Mouse (Mus musculus) embryonic facial prominence, embryonic 11.5 days (tissue): ENCODE data around the gene Plppr1. TPM values are rescaled to one million over a fixed set of nuclear protein-coding genes. Genes with fewer than 3 reads are reported as not detected.

Source experiments
- ATAC-seq: fragments of 200-750 bp; cut with Nextera tagmentation; replicated peaks from 2 replicates; pipeline ENCODE4 v1.8.0; 2017; ENCODE audit warnings: low read depth; ENCODE audit not compliant: insufficient number of reproducible peaks, low FRiP score, low TSS enrichment
- DNase-seq: peaks from one replicate; pipeline ENCODE4 v3.0.0-alpha.2; 2015; ENCODE audit warnings: low spot score
- H3K27ac ChIP-seq: fragments of 300-500 bp; sonication (generic); replicated peaks from 2 replicates; pipeline ENCODE4 v1.5.1; 2014; ENCODE audit warnings: mild to moderate bottlenecking, low read depth, low read length, control low read depth
- H3K27me3 ChIP-seq: fragments of 300-500 bp; sonication (generic); 2 replicates; pipeline ENCODE4 v1.6.1; 2014; ENCODE audit warnings: mild to moderate bottlenecking, low read length, moderate library complexity, mixed read lengths; ENCODE audit not compliant: control insufficient read depth, insufficient read depth
- H3K36me3 ChIP-seq: fragments of 300-500 bp; sonication (generic); replicated peaks from 2 replicates; pipeline ENCODE4 v1.6.1; 2014; ENCODE audit warnings: low read depth, mild to moderate bottlenecking, low read length, moderate library complexity, mixed read lengths; ENCODE audit not compliant: control insufficient read depth, insufficient read depth
- H3K4me1 ChIP-seq: fragments of 300-500 bp; sonication (generic); 2 replicates; pipeline ENCODE4 v1.6.1; 2014; ENCODE audit warnings: low read length, mixed read lengths; ENCODE audit not compliant: control insufficient read depth, insufficient read depth
- H3K4me2 ChIP-seq: fragments of 300-500 bp; sonication (generic); 2 replicates; pipeline ENCODE4 v1.6.1; 2014; ENCODE audit warnings: low read depth, mild to moderate bottlenecking, control low read depth, low read length, moderate library complexity
- H3K4me3 ChIP-seq: fragments of 300-500 bp; sonication (generic); 2 replicates; pipeline ENCODE4 v1.5.1; 2014; ENCODE audit warnings: low read depth, low read length, control low read depth
- H3K9ac ChIP-seq: fragments of 300-500 bp; sonication (generic); replicated peaks from 2 replicates; pipeline ENCODE4 v1.6.1; 2014; ENCODE audit warnings: mild to moderate bottlenecking, control low read depth, low read length
- H3K9me3 ChIP-seq: fragments of 300-500 bp; sonication (generic); replicated peaks from 2 replicates; pipeline ENCODE4 v1.6.1; 2016; ENCODE audit warnings: mild to moderate bottlenecking, low read length, inconsistent platforms, mixed read lengths; ENCODE audit not compliant: control insufficient read depth
- WGBS: fragments of 180-500 bp; shearing (Covaris S2); extraction: QIAGEN DNeasy Blood & Tissue Kit; methylation state at CpG from one replicate; pipeline ENCODE4 v1.1.7; 2014; 5-methylcytosine and 5-hydroxymethylcytosine counted together
- polyA plus RNA-seq: library from polyadenylated mRNA; unstranded; fragments of >200 nt; fragmentation: Nextera tagmentation; extraction: Ambion mirVana; gene quantifications from 2 replicates; pipeline ENCODE4 v1.2.1, GENCODE M21; 2014

Plppr1 gene
- polyA plus RNA-seq, 1 experiment from 2014 or later, result 3.8 TPM

DNA sequence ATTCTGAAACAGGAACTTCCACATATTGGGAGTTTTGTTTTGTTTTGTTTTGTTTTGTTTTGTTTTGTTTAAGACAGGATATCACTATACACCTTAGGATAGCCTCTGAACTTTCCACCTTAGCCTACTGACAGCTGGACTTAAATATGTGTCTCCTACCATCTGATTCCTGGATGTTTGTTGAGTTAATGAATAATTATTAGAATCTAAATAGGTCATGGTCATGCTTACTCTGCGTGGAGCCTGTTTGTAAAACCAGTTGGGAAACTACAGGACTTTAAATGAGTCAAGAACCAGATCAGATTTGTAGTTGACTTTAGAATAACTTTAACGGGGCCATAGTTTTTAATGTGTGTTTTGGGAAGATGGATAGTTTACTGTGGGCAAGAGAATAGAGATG lies 40.4 kb downstream of the Plppr1 start:
- ATAC-seq, result no peak
- Histone ChIP-seq H3K27me3 (no peaks in the 10 kb centered on the region), H3K9me3 (no peaks in the 10 kb centered on the region), H3K4me1 (no peaks in the 10 kb centered on the region), H3K36me3 (no peaks in the 10 kb centered on the region), H3K27ac (no peak overlapping the region), H3K4me2 (no peak overlapping the region), H3K4me3 (no peak overlapping the region), H3K9ac (no peak overlapping the region)
- 82% methylated on average over 2 of the region's 2 CpGs for WGBS
- no peak for DNase-seq

DNA sequence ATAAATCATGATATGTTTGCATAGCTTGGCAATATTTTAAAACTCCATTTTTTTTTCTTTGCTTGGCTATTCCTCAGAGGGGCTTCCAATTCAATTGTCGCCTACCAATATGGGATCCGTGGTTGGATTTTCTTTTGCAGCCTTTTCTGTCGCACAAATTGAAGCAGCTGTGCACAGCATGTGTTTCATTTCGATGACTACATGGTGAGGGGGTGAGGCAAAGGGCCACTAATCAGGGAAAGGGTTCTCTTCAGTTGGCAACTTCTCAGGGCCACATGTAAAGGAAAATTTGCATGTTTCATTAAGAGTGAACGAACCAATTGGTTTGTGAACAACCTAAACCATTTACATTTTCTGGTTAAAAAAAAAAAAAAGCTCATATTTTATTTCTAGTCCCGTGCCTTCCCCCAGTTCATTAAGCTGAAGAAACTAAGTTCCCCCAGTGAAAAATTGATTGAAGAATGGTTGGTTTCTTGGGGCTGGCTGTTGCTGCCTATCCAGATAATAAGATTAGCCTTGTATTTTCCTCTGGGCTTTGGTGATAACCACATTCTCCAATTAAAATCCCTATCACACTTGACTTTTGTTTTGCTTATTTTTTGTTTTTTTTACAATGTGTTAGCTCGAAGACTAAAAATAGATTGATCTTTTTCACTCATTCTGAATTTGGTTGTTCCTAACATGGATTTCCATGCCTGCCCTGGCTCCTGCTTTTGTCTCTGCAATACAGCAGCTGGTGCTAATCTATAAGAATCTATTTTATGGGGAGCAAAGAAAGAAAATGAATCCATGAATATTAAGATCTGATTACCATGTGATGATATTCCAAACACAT lies 43.1 kb downstream of the Plppr1 start:
- WGBS, result 73% methylated on average over 7 of the region's 7 CpGs
- no peaks in the 10 kb centered on the region for H3K9me3 ChIP-seq
- no peaks in the 10 kb centered on the region for H3K4me1 ChIP-seq
- H3K9ac ChIP-seq, result no peak overlapping the region
- no peak overlapping the region for H3K4me3 ChIP-seq
- H3K4me2 ChIP-seq, result no peak overlapping the region
- DNase-seq (no peak), ATAC-seq (no peak)
- H3K27ac ChIP-seq, result no peak overlapping the region
- no peaks in the 10 kb centered on the region for H3K27me3 ChIP-seq
- no peaks in the 10 kb centered on the region for H3K36me3 ChIP-seq

- H3K27me3 ChIP-seq, result no peaks in the 10 kb centered on the region
- 93% methylated on average over 4 of the region's 4 CpGs for WGBS
- H3K9me3 ChIP-seq, result no peaks in the 10 kb centered on the region
- H3K9ac ChIP-seq, result no peak overlapping the region
- H3K4me2 ChIP-seq, result no peak overlapping the region
- H3K4me1 ChIP-seq, result no peaks in the 10 kb centered on the region
- ATAC-seq, result no peak
- H3K27ac ChIP-seq, result no peak overlapping the region
- no peaks in the 10 kb centered on the region for H3K36me3 ChIP-seq
- no peak overlapping the region for H3K4me3 ChIP-seq
- DNase-seq, result no peak
Observed at GRCm38 (mm10) chr4:49102769-49103193, 43.7 kb downstream of the Plppr1 start.

- Histone ChIP-seq H3K27ac (no peak overlapping the region), H3K4me3 (no peak overlapping the region), H3K4me2 (no peak overlapping the region), H3K9me3 (no peaks in the 10 kb centered on the region), H3K4me1 (no peaks in the 10 kb centered on the region), H3K36me3 (no peaks in the 10 kb centered on the region), H3K27me3 (no peaks in the 10 kb centered on the region), H3K9ac (no peak overlapping the region)
- DNase-seq, result no peak
- WGBS, result 90% methylated on average over 8 of the region's 8 CpGs
- no peak for ATAC-seq
Observed at GRCm38 (mm10) chr4:49104860-49105259, 45.8 kb downstream of the Plppr1 start.

DNA sequence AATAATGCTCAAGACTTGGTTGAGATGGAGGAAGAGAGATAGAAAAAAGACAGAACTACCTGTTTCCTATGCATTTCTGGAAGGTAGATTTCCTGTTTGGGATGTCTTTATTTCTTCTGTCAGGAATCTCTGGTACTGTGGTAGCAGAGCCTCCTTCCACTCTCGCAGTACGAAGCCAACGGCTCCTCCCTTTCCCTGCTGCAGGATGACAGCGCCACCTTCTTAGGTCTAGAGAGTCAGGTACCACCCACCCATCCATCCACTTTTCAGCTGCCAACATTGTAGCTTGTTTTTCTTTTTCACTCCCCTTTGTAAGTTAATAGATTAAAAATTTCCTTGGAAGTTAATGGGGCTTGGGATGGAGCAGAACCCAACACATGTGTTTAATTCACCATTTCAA lies 48.8 kb downstream of the Plppr1 start:
- H3K4me2 ChIP-seq, result no peak overlapping the region
- H3K4me1 ChIP-seq, result no peaks in the 10 kb centered on the region
- no peak overlapping the region for H3K9ac ChIP-seq
- H3K27me3 ChIP-seq, result no peaks in the 10 kb centered on the region
- H3K4me3 ChIP-seq, result no peak overlapping the region
- 86% methylated on average over 4 of the region's 4 CpGs for WGBS
- no peaks in the 10 kb centered on the region for H3K9me3 ChIP-seq
- DNase-seq (no peak), ATAC-seq (no peak)
- no peak overlapping the region for H3K27ac ChIP-seq
- H3K36me3 ChIP-seq, result no peaks in the 10 kb centered on the region

DNA sequence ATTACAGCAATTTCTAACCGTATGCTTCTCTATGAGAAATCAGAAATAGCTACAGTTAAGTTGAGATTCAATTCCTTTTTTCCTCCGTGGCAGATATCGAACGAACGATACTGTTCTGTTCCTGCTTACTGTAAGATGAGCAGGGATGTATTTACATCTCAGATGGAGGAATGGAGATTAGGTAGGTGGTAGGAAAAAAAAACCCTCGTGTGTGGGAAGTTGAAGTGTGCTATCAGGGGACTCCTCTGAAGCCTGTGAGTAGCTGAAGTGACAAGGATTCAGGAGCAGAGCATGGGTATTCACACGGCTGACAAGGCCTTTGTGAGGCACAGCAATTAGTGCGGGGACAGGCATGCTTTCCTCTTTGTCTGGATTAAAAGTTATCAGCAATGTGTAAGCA lies 49.3 kb downstream of the Plppr1 start:
- Histone ChIP-seq H3K27me3 (no peaks in the 10 kb centered on the region), H3K27ac (no peak overlapping the region)
- 79% methylated on average over 8 of the region's 8 CpGs for WGBS

DNA sequence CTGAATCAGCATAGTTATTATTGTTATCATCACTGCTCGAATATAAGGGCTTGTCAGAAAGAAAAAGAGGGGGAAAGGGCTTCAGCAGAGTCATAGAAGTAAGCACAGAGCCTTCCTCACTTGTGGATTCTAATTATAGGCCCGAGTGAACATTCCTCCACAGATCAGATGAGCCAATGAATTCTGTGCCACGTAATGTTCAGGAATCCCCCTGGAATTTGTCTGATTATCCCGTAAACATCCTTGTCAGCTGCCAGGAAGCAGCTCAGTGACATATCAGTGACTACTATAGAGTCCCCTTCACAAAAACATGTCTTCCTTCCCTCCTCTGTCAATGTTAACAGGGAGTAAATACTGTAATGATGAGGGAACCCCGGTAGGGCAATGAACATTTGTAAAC lies 50.9 kb downstream of the Plppr1 start:
- Histone ChIP-seq H3K4me3 (no peak overlapping the region), H3K9ac (no peak overlapping the region), H3K27ac (no peak overlapping the region), H3K9me3 (no peaks in the 10 kb centered on the region), H3K4me1 (no peaks in the 10 kb centered on the region), H3K4me2 (no peak overlapping the region), H3K27me3 (no peaks in the 10 kb centered on the region), H3K36me3 (no peaks in the 10 kb centered on the region)
- WGBS, result 44% methylated on average over 5 of the region's 5 CpGs
- ATAC-seq (no peak), DNase-seq (no peak)

More for the DNA sequence above, 49.3 kb downstream of the Plppr1 start:
- Histone ChIP-seq H3K4me2 (no peak overlapping the region), H3K4me3 (no peak overlapping the region), H3K9me3 (no peaks in the 10 kb centered on the region), H3K36me3 (no peaks in the 10 kb centered on the region), H3K9ac (no peak overlapping the region), H3K4me1 (no peaks in the 10 kb centered on the region)
- ATAC-seq (no peak), DNase-seq (no peak)

- no peak overlapping the region for H3K27ac ChIP-seq
- DNase-seq, result no peak
- no peaks in the 10 kb centered on the region for H3K4me1 ChIP-seq
- no peaks in the 10 kb centered on the region for H3K36me3 ChIP-seq
- no peak overlapping the region for H3K9ac ChIP-seq
- no peak for ATAC-seq
- H3K4me3 ChIP-seq, result no peak overlapping the region
- H3K27me3 ChIP-seq, result no peaks in the 10 kb centered on the region
- H3K9me3 ChIP-seq, result no peaks in the 10 kb centered on the region
- 79% methylated on average over 2 of the region's 2 CpGs for WGBS
- H3K4me2 ChIP-seq, result no peak overlapping the region
Observed at GRCm38 (mm10) chr4:49118842-49119241, 59.8 kb downstream of the Plppr1 start.
